Mouse (Mus musculus) liver, embryonic 12.5 days (tissue): ENCODE results near the gene Fam168a. TPM values are rescaled to one million over a fixed set of nuclear protein-coding genes. Genes with fewer than 3 reads are reported as not detected.
A peak's percentile ranks its signal among the peaks of the same experiment; 100 is the strongest.
"Not testable (repeated sequence)": the region's sequence is repeated elsewhere in the genome, so short reads cannot be mapped to it uniquely, and the experiment has no call there.

Experiments
- ATAC-seq: fragments of 200-750 bp; cut with Nextera tagmentation; 2 replicates; pipeline ENCODE4 v1.8.0; 2017; ENCODE audit warnings: moderate number of reproducible peaks, mild to moderate bottlenecking, moderate library complexity
- H3K27ac ChIP-seq: fragments of 300-500 bp; sonication (generic); 2 replicates; pipeline ENCODE4 v1.5.1; 2016; ENCODE audit warnings: mild to moderate bottlenecking
- H3K27me3 ChIP-seq: fragments of 300-500 bp; sonication (generic); replicated peaks from 2 replicates; pipeline ENCODE4 v1.6.1; 2016; ENCODE audit warnings: mild to moderate bottlenecking, moderate library complexity
- H3K36me3 ChIP-seq: fragments of 300-500 bp; sonication (generic); 2 replicates; pipeline ENCODE4 v1.6.1; 2016; ENCODE audit warnings: mild to moderate bottlenecking, moderate library complexity
- H3K4me1 ChIP-seq: fragments of 300-500 bp; sonication (generic); 2 replicates; pipeline ENCODE4 v1.6.1; 2016
- H3K4me2 ChIP-seq: fragments of 300-500 bp; sonication (generic); 2 replicates; pipeline ENCODE4 v1.6.1; 2016; ENCODE audit warnings: mild to moderate bottlenecking, moderate library complexity
- H3K4me3 ChIP-seq: fragments of 300-500 bp; sonication (generic); 2 replicates; pipeline ENCODE4 v1.5.1; 2016; ENCODE audit warnings: mild to moderate bottlenecking, moderate library complexity
- H3K9ac ChIP-seq: fragments of 300-500 bp; sonication (generic); 2 replicates; pipeline ENCODE4 v1.6.1; 2016; ENCODE audit warnings: mild to moderate bottlenecking, moderate library complexity
- H3K9me3 ChIP-seq: fragments of 300-500 bp; sonication (generic); replicated peaks from 2 replicates; pipeline ENCODE4 v1.6.1; 2016; ENCODE audit warnings: mild to moderate bottlenecking, moderate library complexity
- WGBS: fragments of 180-500 bp; shearing (Covaris S2); methylation state at CpG from one replicate; pipeline ENCODE4 v1.1.7; 2016; ENCODE audit not compliant: insufficient replicate concordance; 5-methylcytosine and 5-hydroxymethylcytosine counted together
- polyA plus RNA-seq: library from polyadenylated mRNA; unstranded; fragments of >200 nt; fragmentation: Nextera tagmentation; extraction: Ambion mirVana; gene quantifications from 2 replicates; pipeline ENCODE4 v1.2.1, GENCODE M21; 2016

Gene Fam168a
- polyA plus RNA-seq, 1 experiment from 2014 or later = 7.1 TPM

- no peak for ATAC-seq
- no peaks in the 10 kb centered on the region for H3K4me1 ChIP-seq
- no peaks in the 10 kb centered on the region for H3K27me3 ChIP-seq
- no peaks in the 10 kb centered on the region for H3K36me3 ChIP-seq
- 80% methylated on average over 5 of the region's 5 CpGs for WGBS
- H3K4me2 ChIP-seq = no peak overlapping the region
- H3K9me3 ChIP-seq = no peaks in the 10 kb centered on the region
- no peak overlapping the region for H3K4me3 ChIP-seq
- H3K27ac ChIP-seq = no peak overlapping the region
- H3K9ac ChIP-seq = no peak overlapping the region
Measured at GRCm38 (mm10) chr7:100718741-100719140, 12.3 kb downstream of the Fam168a start.

GRCm38 (mm10) chr7:100722268-100722667 is 15.8 kb downstream of the Fam168a start:
- H3K27ac ChIP-seq = no peak overlapping the region
- no peaks in the 10 kb centered on the region for H3K36me3 ChIP-seq
- no peak overlapping the region for H3K4me2 ChIP-seq
- H3K9ac ChIP-seq = no peak overlapping the region
- 76% methylated on average over 6 of the region's 6 CpGs for WGBS
- H3K4me3 ChIP-seq = no peak overlapping the region
- H3K9me3 ChIP-seq = no peaks in the 10 kb centered on the region
- no peaks in the 10 kb centered on the region for H3K27me3 ChIP-seq
- no peaks in the 10 kb centered on the region for H3K4me1 ChIP-seq
- no peak for ATAC-seq

- no peak for ATAC-seq
- 69% methylated on average over 12 of the region's 12 CpGs for WGBS
- H3K9ac ChIP-seq = no peak overlapping the region
- H3K4me1 ChIP-seq = no peaks in the 10 kb centered on the region
- no peak overlapping the region for H3K27ac ChIP-seq
- no peak overlapping the region for H3K4me3 ChIP-seq
- no peaks in the 10 kb centered on the region for H3K27me3 ChIP-seq
- H3K9me3 ChIP-seq = no peaks in the 10 kb centered on the region
- H3K4me2 ChIP-seq = no peak overlapping the region
- no peaks in the 10 kb centered on the region for H3K36me3 ChIP-seq
Measured at GRCm38 (mm10) chr7:100723453-100724294, 17.2 kb downstream of the Fam168a start.

- H3K27ac ChIP-seq = no peak overlapping the region
- H3K9ac ChIP-seq = no peak overlapping the region
- ATAC-seq = no peak
- H3K9me3 ChIP-seq = no peaks in the 10 kb centered on the region
- H3K4me2 ChIP-seq = no peak overlapping the region
- no peaks in the 10 kb centered on the region for H3K36me3 ChIP-seq
- 85% methylated on average over 2 of the region's 2 CpGs for WGBS
- H3K4me3 ChIP-seq = no peak overlapping the region
- H3K27me3 ChIP-seq = no peaks in the 10 kb centered on the region
- H3K4me1 ChIP-seq = peaks cover 6% of the 10 kb centered on the region
Measured at GRCm38 (mm10) chr7:100727538-100728085, 21.2 kb downstream of the Fam168a start.

GRCm38 (mm10) chr7:100729778-100730177 is 23.3 kb downstream of the Fam168a start:
- Histone ChIP-seq H3K9ac (no peak overlapping the region), H3K4me1 (peaks cover 15% of the 10 kb centered on the region), H3K27ac (no peak overlapping the region), H3K9me3 (no peaks in the 10 kb centered on the region), H3K4me3 (no peak overlapping the region), H3K36me3 (no peaks in the 10 kb centered on the region), H3K27me3 (no peaks in the 10 kb centered on the region), H3K4me2 (no peak overlapping the region)
- no peak for ATAC-seq
- 53% methylated on average over 2 of the region's 2 CpGs for WGBS

GRCm38 (mm10) chr7:100732341-100733050 is 26.1 kb downstream of the Fam168a start:
- Histone ChIP-seq H3K4me3 (no peak overlapping the region), H3K27me3 (no peaks in the 10 kb centered on the region), H3K9me3 (no peaks in the 10 kb centered on the region), H3K27ac (no peak overlapping the region), H3K4me1 (peaks cover 21% of the 10 kb centered on the region), H3K4me2 (no peak overlapping the region; the same call in 1 of the 2 replicates), H3K9ac (no peak overlapping the region), H3K36me3 (no peaks in the 10 kb centered on the region)
- peak; percentile 30; the same call in 1 of the 2 replicates for ATAC-seq
- WGBS = 35% methylated on average over 6 of the region's 6 CpGs

GRCm38 (mm10) chr7:100733051-100733813 is 26.8 kb downstream of the Fam168a start:
- 0 out of 2 replicates have a peak overlapping the region, but pooled peaks have one; percentile 31 for H3K9ac ChIP-seq
- H3K9me3 ChIP-seq = no peaks in the 10 kb centered on the region
- H3K4me1 ChIP-seq = peaks cover 22% of the 10 kb centered on the region
- H3K36me3 ChIP-seq = no peaks in the 10 kb centered on the region
- no peak overlapping the region for H3K27ac ChIP-seq
- no peaks in the 10 kb centered on the region for H3K27me3 ChIP-seq
- 38% methylated on average over 7 of the region's 7 CpGs for WGBS
- ATAC-seq = no peak
- H3K4me3 ChIP-seq = no peak overlapping the region
- H3K4me2 ChIP-seq = peak overlapping the region; percentile 21; the same call in 1 of the 2 replicates

- H3K36me3 ChIP-seq = no peaks in the 10 kb centered on the region
- no peak overlapping the region for H3K27ac ChIP-seq
- no peaks in the 10 kb centered on the region for H3K9me3 ChIP-seq
- no peak overlapping the region for H3K4me2 ChIP-seq
- ATAC-seq = no peak
- H3K27me3 ChIP-seq = no peaks in the 10 kb centered on the region
- 50% methylated on average over 6 of the region's 6 CpGs for WGBS
- peaks cover 26% of the 10 kb centered on the region for H3K4me1 ChIP-seq
- H3K9ac ChIP-seq = no peak overlapping the region
- no peak overlapping the region for H3K4me3 ChIP-seq
Measured at GRCm38 (mm10) chr7:100734201-100734600, 27.8 kb downstream of the Fam168a start.

GRCm38 (mm10) chr7:100734905-100735304 is 28.5 kb downstream of the Fam168a start:
- H3K9ac ChIP-seq, H3K27me3 ChIP-seq, H3K36me3 ChIP-seq, H3K4me3 ChIP-seq, H3K27ac ChIP-seq, ATAC-seq, H3K4me2 ChIP-seq, H3K9me3 ChIP-seq: not testable (repeated sequence)
- 65% methylated on average over 2 of the region's 2 CpGs for WGBS
- peaks cover 26% of the 10 kb centered on the region for H3K4me1 ChIP-seq

GRCm38 (mm10) chr7:100736131-100736530 is 29.7 kb downstream of the Fam168a start:
- Histone ChIP-seq H3K27ac (no peak overlapping the region), H3K4me2 (no peak overlapping the region), H3K4me3 (no peak overlapping the region), H3K4me1 (peaks cover 35% of the 10 kb centered on the region), H3K9ac (no peak overlapping the region), H3K27me3 (no peaks in the 10 kb centered on the region), H3K36me3 (no peaks in the 10 kb centered on the region), H3K9me3 (no peaks in the 10 kb centered on the region)
- no peak for ATAC-seq
- WGBS = 38% methylated on average over 3 of the region's 3 CpGs

- H3K4me1 ChIP-seq = peaks cover 9% of the 10 kb centered on the region; the same call in 1 of the 2 replicates
- H3K27ac ChIP-seq = no peak overlapping the region
- no peaks in the 10 kb centered on the region for H3K9me3 ChIP-seq
- H3K4me3 ChIP-seq = no peak overlapping the region
- H3K9ac ChIP-seq = no peak overlapping the region
- no peaks in the 10 kb centered on the region for H3K27me3 ChIP-seq
- ATAC-seq = no peak
- H3K4me2 ChIP-seq = no peak overlapping the region
- H3K36me3 ChIP-seq = no peaks in the 10 kb centered on the region
- WGBS = 77% methylated on average over 2 of the region's 2 CpGs
Measured at GRCm38 (mm10) chr7:100744372-100744771, 37.9 kb downstream of the Fam168a start.
